Mouse (Mus musculus): ENCODE results near the gene Fbxl18.
A peak's percentile ranks its signal among the peaks of the same experiment; 100 is the strongest.

Gene Fbxl18

GRCm38 (mm10) chr5:142823096-142824062 lies 71.8 kb downstream of the Fbxl18 start:
- DNase-seq (ENCODE audit: low spot score) = peak; percentile 92

- peak; percentile 90 for DNase-seq (ENCODE audit: low spot score)
Measured at GRCm38 (mm10) chr5:142822286-142823095, 72.7 kb downstream of the Fbxl18 start.

GRCm38 (mm10) chr5:142821974-142822285 lies 73.3 kb downstream of the Fbxl18 start:
- DNase-seq (ENCODE audit: low spot score) = no peak

GRCm38 (mm10) chr5:142821266-142821973 lies 73.8 kb downstream of the Fbxl18 start:
- DNase-seq (ENCODE audit: low spot score) = peak; percentile 92

GRCm38 (mm10) chr5:142820276-142821265 lies 74.7 kb downstream of the Fbxl18 start:
- DNase-seq (ENCODE audit: low spot score) = no peak

GRCm38 (mm10) chr5:142819385-142820275 lies 75.6 kb downstream of the Fbxl18 start:
- peak; percentile 72 for DNase-seq (ENCODE audit: low spot score)

- DNase-seq (ENCODE audit: low spot score) = peak; percentile 71
Measured at GRCm38 (mm10) chr5:142818435-142819360, 76.5 kb downstream of the Fbxl18 start.

- DNase-seq (ENCODE audit: low spot score) = peak; percentile 96
Measured at GRCm38 (mm10) chr5:142817524-142818434, 77.4 kb downstream of the Fbxl18 start, which contains the start of gene Tnrc18. TSS of gene Tnrc18 (minus strand) at chr5:142817662.
